ENCODE assay signal across 8 mouse cellular contexts in genomic region chr3:90432348-90432747, GRCm38 (mm10). TPM values are rescaled to one million over a fixed set of nuclear protein-coding genes. Genes with fewer than 3 reads are reported as not detected.
DNase-seq lines count a peak whose midpoint lies in the region; ATAC-seq and TF ChIP-seq lines count a peak whose summit lies in the region.

No protein-coding gene starts in this region.

- no peak for ATAC-seq in embryonic facial prominence, embryonic 15.5 days (ENCODE audit: insufficient number of reproducible peaks, low FRiP score, low TSS enrichment, low read depth)
- no peak for ATAC-seq in neural tube, embryonic 15.5 days (ENCODE audit: low FRiP score)
- ATAC-seq in CD4-positive, CD25-positive, alpha-beta regulatory T cell, adult 4 months: no peak

- H3K36me3 ChIP-seq in embryonic facial prominence, embryonic 15.5 days: no peaks in the 10 kb centered on the region
- H3K36me3 ChIP-seq in limb, embryonic 10.5 days: peaks cover 25% of the 10 kb centered on the region
- H3K36me3 ChIP-seq in neural tube, embryonic 15.5 days: peaks cover 3% of the 10 kb centered on the region; the same call in 1 of the 2 replicates

- no peaks in the 10 kb centered on the region for H3K27me3 ChIP-seq in embryonic facial prominence, embryonic 15.5 days
- no peaks in the 10 kb centered on the region for H3K27me3 ChIP-seq in limb, embryonic 10.5 days (ENCODE audit: low read depth, poor library complexity, severe bottlenecking)
- no peaks in the 10 kb centered on the region for H3K27me3 ChIP-seq in neural tube, embryonic 15.5 days (replicated peaks)

- no peaks in the 10 kb centered on the region for H3K9me3 ChIP-seq in embryonic facial prominence, embryonic 15.5 days (replicated peaks)
- no peaks in the 10 kb centered on the region for H3K9me3 ChIP-seq in limb, embryonic 10.5 days (replicated peaks)
- H3K9me3 ChIP-seq in neural tube, embryonic 15.5 days (replicated peaks): no peaks in the 10 kb centered on the region

- H3K4me1 ChIP-seq in lung, adult 2 months (ENCODE audit: control insufficient read depth, insufficient read depth, low read length): peaks cover 24% of the 10 kb centered on the region
- peaks cover 26% of the 10 kb centered on the region for H3K4me1 ChIP-seq in embryonic facial prominence, embryonic 15.5 days
- H3K4me1 ChIP-seq in limb, embryonic 10.5 days: peaks cover 37% of the 10 kb centered on the region
- H3K4me1 ChIP-seq in neural tube, embryonic 15.5 days: peaks cover 44% of the 10 kb centered on the region

- no peak for TF ChIP-seq CTCF in lung, adult 2 months (IDR thresholded peaks at IDR 0.05; ENCODE audit: insufficient read depth, low read length)

- peak overlapping the region; percentile 59; the same call in 1 of the 2 replicates for H3K9ac ChIP-seq in embryonic facial prominence, embryonic 15.5 days
- peak overlapping the region; percentile 95 for H3K9ac ChIP-seq in neural tube, embryonic 15.5 days (replicated peaks)

- WGBS in lung, adult 2 months: 7% methylated on average over 2 of the region's 2 CpGs
- WGBS in embryonic facial prominence, embryonic 15.5 days: 14% methylated on average over 2 of the region's 2 CpGs
- 16% methylated on average over 2 of the region's 2 CpGs for WGBS in limb, embryonic 10.5 days
- 10% methylated on average over 2 of the region's 2 CpGs for WGBS in neural tube, embryonic 15.5 days

- no peak for TF ChIP-seq POLR2A in lung, adult 2 months (IDR thresholded peaks at IDR 0.05; ENCODE audit: borderline replicate concordance, extremely low read depth, low read depth, low read length)

- H3K4me2 ChIP-seq in embryonic facial prominence, embryonic 15.5 days (replicated peaks): peak overlapping the region; percentile 84
- peak overlapping the region; percentile 94 for H3K4me2 ChIP-seq in neural tube, embryonic 15.5 days

- DNase-seq in lung, adult 2 months: no peak
- DNase-seq in lung, postnatal 14 days: no peak
- no peak for DNase-seq in limb, embryonic 10.5 days (ENCODE audit: low spot score)
- no peak for DNase-seq in layer of hippocampus, adult 9-11 months
- DNase-seq in kidney, adult 8-10 months: no peak

- no peak overlapping the region for H3K27ac ChIP-seq in embryonic facial prominence, embryonic 15.5 days (replicated peaks)
- H3K27ac ChIP-seq in limb, embryonic 10.5 days: peak overlapping the region; percentile 97
- peak overlapping the region; percentile 95; the same call in 1 of the 2 replicates for H3K27ac ChIP-seq in neural tube, embryonic 15.5 days (replicated peaks)

- peak overlapping the region; percentile 92 for H3K4me3 ChIP-seq in lung, adult 2 months (replicated peaks; ENCODE audit: extremely low read depth, low read depth, low read length)
- H3K4me3 ChIP-seq in embryonic facial prominence, embryonic 15.5 days (replicated peaks): peak overlapping the region; percentile 52
- peak overlapping the region; percentile 82 for H3K4me3 ChIP-seq in limb, embryonic 10.5 days
- H3K4me3 ChIP-seq in neural tube, embryonic 15.5 days (replicated peaks): peak overlapping the region; percentile 79

RNA-seq across cellular contexts. Expression of gene Ints3, which starts 1.1 kb away (rescaled TPM):
- polyA plus RNA-seq in lung, adult 2 months (2012; rRNA removed): 24.6 and 28.4 TPM in 2 replicates
- polyA plus RNA-seq in embryonic facial prominence, embryonic 15.5 days (2015; fragmentation: Nextera tagmentation; extraction: Ambion mirVana): 27.6 and 28.5 TPM in 2 replicates
- polyA plus RNA-seq in limb, embryonic 10.5 days (2016; fragmentation: Nextera tagmentation; extraction: Ambion mirVana): 53.3 and 53.5 TPM in 2 replicates
- polyA plus RNA-seq in neural tube, embryonic 15.5 days (2015; fragmentation: Nextera tagmentation; extraction: Ambion mirVana): 29.8 and 31.5 TPM in 2 replicates
- polyA plus RNA-seq in CD4-positive, CD25-positive, alpha-beta regulatory T cell, adult 4 months (2017; shearing (Covaris generic)): 10 to 100 TPM; 16.9 to 17.9 TPM

RNA-seq across cellular contexts. Expression of gene Npr1, which starts 33.3 kb away (rescaled TPM):
- 162 and 199 TPM in 2 replicates for polyA plus RNA-seq in lung, adult 2 months (2012; rRNA removed)
- 5.9 and 6.2 TPM in 2 replicates for polyA plus RNA-seq in embryonic facial prominence, embryonic 15.5 days (2015; fragmentation: Nextera tagmentation; extraction: Ambion mirVana)
- 3.5 and 4.7 TPM in 2 replicates for polyA plus RNA-seq in limb, embryonic 10.5 days (2016; fragmentation: Nextera tagmentation; extraction: Ambion mirVana)
- polyA plus RNA-seq in neural tube, embryonic 15.5 days (2015; fragmentation: Nextera tagmentation; extraction: Ambion mirVana): 3.1 and 4.4 TPM in 2 replicates
- polyA plus RNA-seq in CD4-positive, CD25-positive, alpha-beta regulatory T cell, adult 4 months (2017; shearing (Covaris generic)): not detected

RNA-seq across cellular contexts. Expression of gene Slc27a3, which starts 42.6 kb away (rescaled TPM):
- polyA plus RNA-seq in lung, adult 2 months (2012; rRNA removed): 26.3 and 27.5 TPM in 2 replicates
- polyA plus RNA-seq in embryonic facial prominence, embryonic 15.5 days (2015; fragmentation: Nextera tagmentation; extraction: Ambion mirVana): 32.1 and 34.6 TPM in 2 replicates
- 37.4 and 41.9 TPM in 2 replicates for polyA plus RNA-seq in limb, embryonic 10.5 days (2016; fragmentation: Nextera tagmentation; extraction: Ambion mirVana)
- polyA plus RNA-seq in neural tube, embryonic 15.5 days (2015; fragmentation: Nextera tagmentation; extraction: Ambion mirVana): 30.5 and 34.3 TPM in 2 replicates
- under 1 TPM in 1 of 2 experiments, not detected in 1; 0.19 TPM for polyA plus RNA-seq in CD4-positive, CD25-positive, alpha-beta regulatory T cell, adult 4 months (2017; shearing (Covaris generic))

RNA-seq across cellular contexts. Expression of gene Ilf2, which starts 43.6 kb away (rescaled TPM):
- polyA plus RNA-seq in lung, adult 2 months (2012; rRNA removed): 13.2 and 22.3 TPM in 2 replicates
- polyA plus RNA-seq in embryonic facial prominence, embryonic 15.5 days (2015; fragmentation: Nextera tagmentation; extraction: Ambion mirVana): 182 and 183 TPM in 2 replicates
- 374 and 379 TPM in 2 replicates for polyA plus RNA-seq in limb, embryonic 10.5 days (2016; fragmentation: Nextera tagmentation; extraction: Ambion mirVana)
- 218 and 229 TPM in 2 replicates for polyA plus RNA-seq in neural tube, embryonic 15.5 days (2015; fragmentation: Nextera tagmentation; extraction: Ambion mirVana)
- 100 to 1,000 TPM; 113 to 125 TPM for polyA plus RNA-seq in CD4-positive, CD25-positive, alpha-beta regulatory T cell, adult 4 months (2017; shearing (Covaris generic))

RNA-seq across cellular contexts. Expression of gene Snapin, which starts 58.5 kb away (rescaled TPM):
- 29.0 and 47.3 TPM in 2 replicates for polyA plus RNA-seq in lung, adult 2 months (2012; rRNA removed)
- polyA plus RNA-seq in embryonic facial prominence, embryonic 15.5 days (2015; fragmentation: Nextera tagmentation; extraction: Ambion mirVana): 95.4 and 104 TPM in 2 replicates
- polyA plus RNA-seq in limb, embryonic 10.5 days (2016; fragmentation: Nextera tagmentation; extraction: Ambion mirVana): 49.1 and 60.3 TPM in 2 replicates
- 97.8 and 98.7 TPM in 2 replicates for polyA plus RNA-seq in neural tube, embryonic 15.5 days (2015; fragmentation: Nextera tagmentation; extraction: Ambion mirVana)
- polyA plus RNA-seq in CD4-positive, CD25-positive, alpha-beta regulatory T cell, adult 4 months (2017; shearing (Covaris generic)): 10 to 100 TPM; 60.4 to 65.0 TPM

Comparison
In these comparisons a context has a peak if more than half of its experiments do, and no peak if none do; other contexts are left out.
1. RNA of gene Npr1, which starts 33.3 kb away (polyA plus RNA-seq): 162 to 199 TPM in lung, adult 2 months; 5.9 to 6.2 TPM in embryonic facial prominence, embryonic 15.5 days, 3.5 to 4.7 TPM in limb, embryonic 10.5 days, 3.1 to 4.4 TPM in neural tube, embryonic 15.5 days and not detected in CD4-positive, CD25-positive, alpha-beta regulatory T cell, adult 4 months; every median in the first group is over 10 times any median in the second.
2. RNA of gene Slc27a3, which starts 42.6 kb away (polyA plus RNA-seq): 37.4 to 41.9 TPM in limb, embryonic 10.5 days, 32.1 to 34.6 TPM in embryonic facial prominence, embryonic 15.5 days, 30.5 to 34.3 TPM in neural tube, embryonic 15.5 days and 26.3 to 27.5 TPM in lung, adult 2 months; 0.19 TPM in CD4-positive, CD25-positive, alpha-beta regulatory T cell, adult 4 months; every median in the first group is over 10 times any median in the second.
3. Peak in every context shown above with its lines, with median percentiles within 50 percentile points of each other: H3K4me3 ChIP-seq.